Mouse (Mus musculus) cerebellum, adult 2 months (tissue): ENCODE measurements around the gene Mtcl1. TPM values are rescaled to one million over a fixed set of nuclear protein-coding genes. Genes with fewer than 3 reads are reported as not detected.

Experiments used
- DNase-seq, 2 experiments: peaks; one replicate each; pipeline ENCODE4 v3.0.0; 2021
- H3K27ac ChIP-seq: fragments of 200-500 bp; 2 replicates; pipeline ENCODE4 v1.5.1; 2012; ENCODE audit warnings: low read length, control low read depth, inconsistent platforms; ENCODE audit not compliant: insufficient read depth
- H3K27me3 ChIP-seq: fragments of 200-500 bp; 2 replicates; pipeline ENCODE4 v1.6.1; 2012; ENCODE audit warnings: inconsistent platforms, mild to moderate bottlenecking, low read length, moderate library complexity; ENCODE audit not compliant: control insufficient read depth, insufficient read depth
- H3K4me1 ChIP-seq: fragments of 200-500 bp; 2 replicates; pipeline ENCODE4 v1.6.1; 2011; ENCODE audit warnings: low read length; ENCODE audit not compliant: control insufficient read depth, insufficient read depth
- H3K4me3 ChIP-seq: fragments of 200-500 bp; replicated peaks from 2 replicates; pipeline ENCODE3; 2011; ENCODE audit warnings: mild to moderate bottlenecking, low read depth, low read length, control low read depth; ENCODE audit not compliant: insufficient read depth
- CTCF ChIP-seq: fragments of 200-500 bp; IDR thresholded peaks from 2 replicates; pipeline ENCODE4 v1.5.1; 2011; ENCODE audit warnings: low read depth, mild to moderate bottlenecking, control low read depth, low read length, moderate library complexity, borderline replicate concordance; ENCODE audit not compliant: insufficient read depth
- POLR2A ChIP-seq: fragments of 200-500 bp; IDR thresholded peaks from 2 replicates; pipeline ENCODE4 v1.6.1; 2011; ENCODE audit warnings: low read length, control low read depth, borderline replicate concordance; ENCODE audit not compliant: insufficient read depth
- WGBS: fragments of 180-500 bp; shearing (Covaris S2); methylation state at CpG from one replicate; pipeline ENCODE4 v1.1.7; 2018; 5-methylcytosine and 5-hydroxymethylcytosine counted together
- polyA plus RNA-seq: library from polyadenylated mRNA; depleted of rRNA; stranded (reverse); fragments of >200 nt; gene quantifications from 2 replicates; pipeline ENCODE4 v1.2.3, GENCODE M21; 2012; rRNA removed

Mtcl1 gene
- polyA plus RNA-seq: 106 and 115 TPM in 2 replicates

GRCm38 (mm10) chr17:66449460-66450341 is at the start of gene Mtcl1:
Gene Mtcl1 (minus strand): TSS chr17:66449750.
- under 1% methylated on average over 75 of the region's 76 CpGs for WGBS
- DNase-seq: peak; percentile 93 to 95
- H3K4me3 ChIP-seq: peak within 1 kb of the TSS; percentile 92
- no peaks in the 10 kb centered on the region for H3K4me1 ChIP-seq
- peak within 1 kb of the TSS; percentile 99 for H3K27ac ChIP-seq
- peak; percentile 94 for TF ChIP-seq POLR2A
- TF ChIP-seq CTCF: no peak
- no peaks in the 10 kb centered on the region for H3K27me3 ChIP-seq

GRCm38 (mm10) chr17:66498598-66498997 is 49.0 kb upstream of the Mtcl1 start:
- Histone ChIP-seq H3K4me3 (no peak overlapping the region), H3K4me1 (no peaks in the 10 kb centered on the region; the same call in 1 of the 2 replicates), H3K27me3 (no peaks in the 10 kb centered on the region), H3K27ac (no peak overlapping the region)
- no peak for DNase-seq
- TF ChIP-seq CTCF (no peak), POLR2A (no peak)
- WGBS: 92% methylated on average over 14 of the region's 14 CpGs

GRCm38 (mm10) chr17:66496589-66496988 is 47.0 kb upstream of the Mtcl1 start:
- WGBS: 95% methylated on average over 9 of the region's 9 CpGs
- DNase-seq: no peak
- H3K4me3 ChIP-seq: no peak overlapping the region
- TF ChIP-seq CTCF: no peak
- no peak for TF ChIP-seq POLR2A
- no peaks in the 10 kb centered on the region for H3K4me1 ChIP-seq
- H3K27me3 ChIP-seq: no peaks in the 10 kb centered on the region
- H3K27ac ChIP-seq: no peak overlapping the region

- WGBS: 45% methylated on average over 10 of the region's 10 CpGs
- peak; percentile 95 for TF ChIP-seq CTCF
- TF ChIP-seq POLR2A: no peak
- Histone ChIP-seq H3K27me3 (no peaks in the 10 kb centered on the region), H3K4me3 (no peak overlapping the region), H3K27ac (no peak overlapping the region), H3K4me1 (no peaks in the 10 kb centered on the region)
- DNase-seq: peak; percentile 67 to 72
These were observed 40.6 kb upstream of the Mtcl1 start for GRCm38 (mm10) chr17:66490022-66490601.

- TF ChIP-seq POLR2A: no peak
- no peak for TF ChIP-seq CTCF
- 90% methylated on average over 6 of the region's 6 CpGs for WGBS
- Histone ChIP-seq H3K4me3 (no peak overlapping the region), H3K27ac (no peak overlapping the region), H3K27me3 (no peaks in the 10 kb centered on the region), H3K4me1 (no peaks in the 10 kb centered on the region)
- no peak for DNase-seq
These were observed 37.0 kb upstream of the Mtcl1 start for GRCm38 (mm10) chr17:66486576-66486975.

- Histone ChIP-seq H3K4me3 (no peak overlapping the region), H3K27ac (no peak overlapping the region), H3K4me1 (no peaks in the 10 kb centered on the region), H3K27me3 (no peaks in the 10 kb centered on the region)
- DNase-seq: peak; percentile 84 to 93
- TF ChIP-seq CTCF (peak; percentile 95), POLR2A (no peak)
- WGBS: 3% methylated on average over 11 of the region's 11 CpGs
These were observed 36.2 kb upstream of the Mtcl1 start for GRCm38 (mm10) chr17:66485742-66486141.

GRCm38 (mm10) chr17:66484965-66485364 is 35.4 kb upstream of the Mtcl1 start:
- no peak for TF ChIP-seq POLR2A
- TF ChIP-seq CTCF: no peak
- H3K27me3 ChIP-seq: no peaks in the 10 kb centered on the region
- no peak for DNase-seq
- no peaks in the 10 kb centered on the region for H3K4me1 ChIP-seq
- 77% methylated on average over 2 of the region's 2 CpGs for WGBS
- no peak overlapping the region for H3K4me3 ChIP-seq
- H3K27ac ChIP-seq: no peak overlapping the region

GRCm38 (mm10) chr17:66483651-66484454 is 34.3 kb upstream of the Mtcl1 start:
- no peak for TF ChIP-seq CTCF
- TF ChIP-seq POLR2A: no peak

More at GRCm38 (mm10) chr17:66483651-66484454, 34.3 kb upstream of the Mtcl1 start:
- H3K4me1 ChIP-seq: no peaks in the 10 kb centered on the region
- H3K4me3 ChIP-seq: no peak overlapping the region
- WGBS: 92% methylated on average over 9 of the region's 9 CpGs
- DNase-seq: no peak
- H3K27ac ChIP-seq: no peak overlapping the region
- H3K27me3 ChIP-seq: no peaks in the 10 kb centered on the region
